Comparison of ENCODE assay signal across 10 mouse cellular contexts in genomic region chr6:83184858-83185435, GRCm38 (mm10). TPM values are rescaled to one million over a fixed set of nuclear protein-coding genes. Genes with fewer than 3 reads are reported as not detected.
DNase-seq lines count a peak whose midpoint lies in the region; ATAC-seq and TF ChIP-seq lines count a peak whose summit lies in the region.
"Had no signal": no experiment of that assay in that cellular context is flagged by ENCODE, and none has a peak within 500 bp of the region (broad histone marks: within the 10 kb centered on the region; RNA-seq: fewer than 3 reads in every experiment).

No protein-coding gene starts in this region.

- TF ChIP-seq CTCF in hindbrain, postnatal 0 days (IDR thresholded peaks at IDR 0.05; ENCODE audit: low read depth), result peak; percentile 68
- TF ChIP-seq CTCF in thymus, adult 2 months (IDR thresholded peaks at IDR 0.05; ENCODE audit: borderline replicate concordance, control insufficient read depth, extremely low read depth, insufficient read depth, low read length, poor library complexity), result no peak

- 91% methylated on average over 3 of the region's 3 CpGs for WGBS in heart, embryonic 10.5 days
- 82% methylated on average over 3 of the region's 3 CpGs for WGBS in hindbrain, postnatal 0 days
- WGBS in thymus, adult 2 months, result 91% methylated on average over 3 of the region's 3 CpGs

- H3K9me3 ChIP-seq in heart, embryonic 10.5 days, result no peaks in the 10 kb centered on the region
- no peaks in the 10 kb centered on the region for H3K9me3 ChIP-seq in hindbrain, postnatal 0 days (ENCODE audit: low read length)
- H3K9me3 ChIP-seq: limb, embryonic 15.5 days had no signal

- DNase-seq in heart, postnatal 4 days, result peak; percentile 32
- no peak for DNase-seq in heart, embryonic 10.5 days (ENCODE audit: low spot score)
- DNase-seq in 416B (ENCODE audit: low read depth), result peak; percentile 40
- peak; percentile 64 for DNase-seq in brain, adult 2 months (ENCODE audit: low read depth, low spot score)
- peak; percentile 41 for DNase-seq in hindbrain, postnatal 0 days (ENCODE audit: low spot score)
- no peak for DNase-seq in natural killer cell, adult 2 months (ENCODE audit: low spot score in 2 of 2)
- no peak for DNase-seq in frontal cortex, adult 2 months (ENCODE audit: extremely low spot score in 1 of 2, low spot score in 1 of 2)
- no peak for DNase-seq in thymus, adult 2 months

- H3K36me3 ChIP-seq in heart, embryonic 10.5 days, result peaks cover 49% of the 10 kb centered on the region
- peaks cover 25% of the 10 kb centered on the region for H3K36me3 ChIP-seq in hindbrain, postnatal 0 days (ENCODE audit: insufficient read depth, low read length)
- peaks cover 7% of the 10 kb centered on the region; the same call in 1 of the 2 replicates for H3K36me3 ChIP-seq in thymus, adult 2 months (ENCODE audit: control insufficient read depth, insufficient read depth, low read length)

- no peak overlapping the region for H3K4me3 ChIP-seq in heart, embryonic 10.5 days
- no peak overlapping the region for H3K4me3 ChIP-seq in hindbrain, postnatal 0 days (ENCODE audit: low read length)
- H3K4me3 ChIP-seq in thymus, adult 2 months (ENCODE audit: control insufficient read depth, insufficient read depth, low read length), result no peak overlapping the region
- H3K4me3 ChIP-seq: limb, embryonic 15.5 days had no signal

- no peak overlapping the region; the same call in 1 of the 2 replicates for H3K9ac ChIP-seq in hindbrain, postnatal 0 days (replicated peaks; ENCODE audit: low read length)
- H3K9ac ChIP-seq: limb, embryonic 15.5 days had no signal

- no peak overlapping the region for H3K4me2 ChIP-seq in hindbrain, postnatal 0 days (ENCODE audit: low read depth, low read length)

- H3K4me1 ChIP-seq in heart, embryonic 10.5 days, result peaks cover 30% of the 10 kb centered on the region
- peaks cover 20% of the 10 kb centered on the region for H3K4me1 ChIP-seq in hindbrain, postnatal 0 days (ENCODE audit: insufficient read depth, low read length)
- H3K4me1 ChIP-seq in thymus, adult 2 months (replicated peaks; ENCODE audit: control insufficient read depth, insufficient read depth, low read length), result peaks cover 6% of the 10 kb centered on the region

- ATAC-seq in hindbrain, postnatal 0 days, result peak; percentile 24; the same call in 1 of the 2 replicates
- ATAC-seq: Patski had no signal

- no peaks in the 10 kb centered on the region for H3K27me3 ChIP-seq in heart, embryonic 10.5 days (ENCODE audit: insufficient read depth, poor library complexity, severe bottlenecking)
- no peaks in the 10 kb centered on the region for H3K27me3 ChIP-seq in hindbrain, postnatal 0 days (ENCODE audit: insufficient read depth, low read length)
- no peaks in the 10 kb centered on the region for H3K27me3 ChIP-seq in thymus, adult 2 months (ENCODE audit: control insufficient read depth, insufficient read depth, low read length)
- H3K27me3 ChIP-seq: limb, embryonic 15.5 days; Patski had no signal

- no peak overlapping the region for H3K27ac ChIP-seq in heart, embryonic 10.5 days
- 0 out of 2 replicates have a peak overlapping the region, but pooled peaks have one; percentile 8 for H3K27ac ChIP-seq in hindbrain, postnatal 0 days
- H3K27ac ChIP-seq in thymus, adult 2 months (ENCODE audit: control insufficient read depth, insufficient read depth, low read length), result no peak overlapping the region
- H3K27ac ChIP-seq: limb, embryonic 15.5 days had no signal

- TF ChIP-seq POLR2A in thymus, adult 2 months (IDR thresholded peaks at IDR 0.05; ENCODE audit: control insufficient read depth, extremely low read depth, insufficient read depth, low read length, poor library complexity), result no peak

RNA-seq across cellular contexts. Expression of gene Dctn1, which starts 19.2 kb away (rescaled TPM):
- total RNA-seq in heart, postnatal 4 days (2021), result 100 to 1,000 TPM; 122 to 123 TPM
- polyA plus RNA-seq in heart, embryonic 10.5 days (2016; fragmentation: Nextera tagmentation; extraction: Ambion mirVana), result 83.2 and 93.0 TPM in 2 replicates
- 124 and 132 TPM in 2 replicates for total RNA-seq in hindbrain, postnatal 0 days (2014; rRNA removed)
- 145 and 153 TPM in 2 replicates for polyA plus RNA-seq in hindbrain, postnatal 0 days (2015; fragmentation: Nextera tagmentation; extraction: Ambion mirVana)
- polyA plus RNA-seq in frontal cortex, adult 2 months (2012; rRNA removed), result 344 and 369 TPM in 2 replicates
- 166 and 167 TPM in 2 replicates for polyA plus RNA-seq in thymus, adult 2 months (2012; rRNA removed)

RNA-seq across cellular contexts. Expression of gene 1700003E16Rik, which starts 28.7 kb away (rescaled TPM):
- total RNA-seq in heart, postnatal 4 days (2021), result under 1 TPM in 1 of 2 experiments, not detected in 1; 0.14 TPM
- 0.23 and 0.50 TPM in 2 replicates for polyA plus RNA-seq in heart, embryonic 10.5 days (2016; fragmentation: Nextera tagmentation; extraction: Ambion mirVana)
- total RNA-seq in hindbrain, postnatal 0 days (2014; rRNA removed), result 12.7 and 17.8 TPM in 2 replicates
- polyA plus RNA-seq in hindbrain, postnatal 0 days (2015; fragmentation: Nextera tagmentation; extraction: Ambion mirVana), result 10.2 and 11.4 TPM in 2 replicates
- polyA plus RNA-seq in frontal cortex, adult 2 months (2012; rRNA removed), result 28.6 TPM in 2 replicates
- 0.19 and 0.38 TPM in 2 replicates for polyA plus RNA-seq in thymus, adult 2 months (2012; rRNA removed)

RNA-seq across cellular contexts. Expression of gene Wdr54, which starts 28.8 kb away (rescaled TPM):
- total RNA-seq in heart, postnatal 4 days (2021), result 1 to 10 TPM; 1.6 to 1.8 TPM
- 6.9 and 7.3 TPM in 2 replicates for polyA plus RNA-seq in heart, embryonic 10.5 days (2016; fragmentation: Nextera tagmentation; extraction: Ambion mirVana)
- total RNA-seq in hindbrain, postnatal 0 days (2014; rRNA removed), result 8.5 and 13.8 TPM in 2 replicates
- 19.9 and 20.0 TPM in 2 replicates for polyA plus RNA-seq in hindbrain, postnatal 0 days (2015; fragmentation: Nextera tagmentation; extraction: Ambion mirVana)
- 26.6 and 27.7 TPM in 2 replicates for polyA plus RNA-seq in frontal cortex, adult 2 months (2012; rRNA removed)
- polyA plus RNA-seq in thymus, adult 2 months (2012; rRNA removed), result 0.80 and 0.89 TPM in 2 replicates

RNA-seq across cellular contexts. Expression of gene Slc4a5, which starts 34.7 kb away (rescaled TPM):
- under 1 TPM in 1 of 2 experiments, not detected in 1; 0.12 TPM for total RNA-seq in heart, postnatal 4 days (2021)
- 0.57 and 0.68 TPM in 2 replicates for polyA plus RNA-seq in heart, embryonic 10.5 days (2016; fragmentation: Nextera tagmentation; extraction: Ambion mirVana)
- 5.2 and 6.0 TPM in 2 replicates for total RNA-seq in hindbrain, postnatal 0 days (2014; rRNA removed)
- polyA plus RNA-seq in hindbrain, postnatal 0 days (2015; fragmentation: Nextera tagmentation; extraction: Ambion mirVana), result 2.5 and 2.8 TPM in 2 replicates
- 0.04 and 0.21 TPM in 2 replicates for polyA plus RNA-seq in frontal cortex, adult 2 months (2012; rRNA removed)
- polyA plus RNA-seq in thymus, adult 2 months (2012; rRNA removed), result 0.57 and 0.62 TPM in 2 replicates

RNA-seq across cellular contexts. Expression of gene Rtkn, which starts 49.7 kb away (rescaled TPM):
- 10 to 100 TPM; 11.7 to 13.1 TPM for total RNA-seq in heart, postnatal 4 days (2021)
- polyA plus RNA-seq in heart, embryonic 10.5 days (2016; fragmentation: Nextera tagmentation; extraction: Ambion mirVana), result 18.4 and 24.4 TPM in 2 replicates
- total RNA-seq in hindbrain, postnatal 0 days (2014; rRNA removed), result 40.0 and 73.6 TPM in 2 replicates
- 20.8 and 21.1 TPM in 2 replicates for polyA plus RNA-seq in hindbrain, postnatal 0 days (2015; fragmentation: Nextera tagmentation; extraction: Ambion mirVana)
- polyA plus RNA-seq in frontal cortex, adult 2 months (2012; rRNA removed), result 101 and 119 TPM in 2 replicates
- 40.5 and 41.3 TPM in 2 replicates for polyA plus RNA-seq in thymus, adult 2 months (2012; rRNA removed)

Comparison
In these comparisons a context has a peak if more than half of its experiments do, and no peak if none do; other contexts are left out.
1. DNase-seq: peak in heart, postnatal 4 days (single experiment), 416B (single experiment), brain, adult 2 months (single experiment) and hindbrain, postnatal 0 days (single experiment); none in heart, embryonic 10.5 days (single experiment), natural killer cell, adult 2 months (0 of 2), frontal cortex, adult 2 months (0 of 2) and thymus, adult 2 months (single experiment).